Mouse (Mus musculus): ENCODE results near the gene Sptssb. TPM values are rescaled to one million over a fixed set of nuclear protein-coding genes. Genes with fewer than 3 reads are reported as not detected.

Gene Sptssb
- polyA plus RNA-seq (2014; fragmentation: Illumina TruSeq; extraction: RNeasy Lipid Tissue Mini Kit (QIAGEN cat#74804); ENCODE audit: low replicate concordance) = 3.9 TPM

GRCm38 (mm10) chr3:69859858-69860588, at the start of gene Sptssb:
TSS of gene Sptssb (minus strand) at chr3:69859940.

Other genes starting within 250 kb of the Sptssb start
- 163 TPM for gene Nmd3, start 138.0 kb downstream of the Sptssb start, polyA plus RNA-seq (2014; fragmentation: Illumina TruSeq; extraction: RNeasy Lipid Tissue Mini Kit (QIAGEN cat#74804); ENCODE audit: low replicate concordance)
- not detected for gene Otol1, start 147.7 kb upstream of the Sptssb start, polyA plus RNA-seq (2014; fragmentation: Illumina TruSeq; extraction: RNeasy Lipid Tissue Mini Kit (QIAGEN cat#74804); ENCODE audit: low replicate concordance)

Data from small intestine, adult 10 weeks (tissue).